Mouse (Mus musculus) erythroblast, embryonic 14.5 days (primary cell): Measurements from ENCODE around the gene Gm5890. TPM values are rescaled to one million over a fixed set of nuclear protein-coding genes. Genes with fewer than 3 reads are reported as not detected.
"Not testable (repeated sequence)": the region's sequence is repeated elsewhere in the genome, so short reads cannot be mapped to it uniquely, and the experiment has no call there.

Experiments
- H3K27me3 ChIP-seq: 2 replicates; pipeline ENCODE4 v1.6.1; 2012; ENCODE audit warnings: inconsistent platforms; ENCODE audit not compliant: control insufficient read depth
- H3K36me3 ChIP-seq: 2 replicates; pipeline ENCODE4 v1.6.1; 2012; ENCODE audit warnings: mild to moderate bottlenecking, inconsistent platforms; ENCODE audit not compliant: control insufficient read depth
- H3K4me1 ChIP-seq: 2 replicates; pipeline ENCODE4 v1.6.1; 2012; ENCODE audit warnings: inconsistent platforms; ENCODE audit not compliant: control insufficient read depth
- H3K4me3 ChIP-seq: replicated peaks from 2 replicates; pipeline ENCODE3; 2012; ENCODE audit warnings: moderate library complexity, mild to moderate bottlenecking, inconsistent platforms
- H3K9me3 ChIP-seq: 2 replicates; pipeline ENCODE4 v1.6.1; 2012; ENCODE audit warnings: low read length, inconsistent platforms, mixed read lengths; ENCODE audit not compliant: control insufficient read depth
- polyA plus RNA-seq: library from polyadenylated mRNA; stranded (reverse); fragments of >175 nt; gene quantifications from 2 replicates; pipeline ENCODE4 v1.2.3, GENCODE M21; 2012

Gene Gm5890
- 0.03 TPM in 1 of 2 replicates, not detected in the other for polyA plus RNA-seq

- H3K9me3 ChIP-seq, H3K4me1 ChIP-seq, H3K36me3 ChIP-seq, H3K27me3 ChIP-seq, H3K4me3 ChIP-seq: not testable (repeated sequence)
Measured at GRCm38 (mm10) chr7:20262734-20263133, at the start of gene Gm5890. Gene Gm5890 (minus strand): TSS chr7:20262834.

GRCm38 (mm10) chr7:20233728-20234127 lies 28.9 kb downstream of the Gm5890 start, which contains the start of gene Gm4498:
Gene Gm4498 (minus strand): TSS chr7:20233828.
- not testable (repeated sequence) for H3K4me1 ChIP-seq, H3K9me3 ChIP-seq, H3K36me3 ChIP-seq, H3K4me3 ChIP-seq, H3K27me3 ChIP-seq

Other genes starting within 250 kb of the Gm5890 start
- gene Vmn1r91, start 163.2 kb downstream of the Gm5890 start, polyA plus RNA-seq, result 0.01 TPM in 1 of 2 replicates, not detected in the other
- not detected in 2 replicates for gene Gm16442, start 140.3 kb downstream of the Gm5890 start, polyA plus RNA-seq
- not detected in 2 replicates for gene Vmn1r93, start 123.7 kb downstream of the Gm5890 start, polyA plus RNA-seq
- gene Vmn1r94, start 94.5 kb downstream of the Gm5890 start, polyA plus RNA-seq, result not detected in 2 replicates
- not detected in 2 replicates for gene Vmn1r95, start 69.1 kb downstream of the Gm5890 start, polyA plus RNA-seq
- gene Gm6164, start 57.2 kb downstream of the Gm5890 start, polyA plus RNA-seq, result not detected in 2 replicates
- not detected in 2 replicates for gene Gm4498, start 29.0 kb downstream of the Gm5890 start, polyA plus RNA-seq
- gene Gm4133, start 71.2 kb upstream of the Gm5890 start, polyA plus RNA-seq, result not detected in 2 replicates
- not detected in 2 replicates for gene Gm5728, start 112.6 kb upstream of the Gm5890 start, polyA plus RNA-seq
- not detected in 2 replicates for gene Vmn1r100, start 155.1 kb upstream of the Gm5890 start, polyA plus RNA-seq
- not detected in 2 replicates for gene Vmn1r101, start 179.8 kb upstream of the Gm5890 start, polyA plus RNA-seq
- gene Gm10670, start 212.1 kb upstream of the Gm5890 start, polyA plus RNA-seq, result not detected in 2 replicates
- gene Vmn1r103, start 247.7 kb upstream of the Gm5890 start, polyA plus RNA-seq, result not detected in 2 replicates